27 mouse cellular contexts compared by ENCODE assay signal in the genomic region with DNA sequence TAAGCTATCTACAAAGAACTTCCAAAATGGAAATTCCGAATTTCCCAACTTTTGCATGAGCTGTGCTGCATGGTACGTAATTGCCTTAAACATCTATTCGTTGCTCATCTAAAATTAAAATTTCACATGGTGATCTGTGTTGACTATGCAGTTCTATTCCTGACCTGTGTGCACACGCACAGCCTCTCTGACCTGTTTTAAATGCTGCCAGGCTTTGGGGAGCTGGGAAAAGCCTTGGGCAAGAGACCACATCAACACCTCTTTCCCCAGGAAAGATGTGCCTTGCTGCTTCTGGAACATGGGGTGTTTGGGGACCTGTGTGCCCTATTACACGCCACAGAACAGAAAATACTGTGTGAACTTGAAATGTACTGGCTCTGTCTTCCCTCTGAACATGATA. TPM values are rescaled to one million over a fixed set of nuclear protein-coding genes. Genes with fewer than 3 reads are reported as not detected.
"Had no signal": no experiment of that assay in that cellular context is flagged by ENCODE, and none has a peak within 500 bp of the region (broad histone marks: within the 10 kb centered on the region; RNA-seq: fewer than 3 reads in every experiment).

No protein-coding gene starts in this region.

- ATAC-seq: forebrain, postnatal 0 days; hindbrain, postnatal 0 days; intestine, embryonic 16.5 days; liver, embryonic 12.5 days had no signal

- H3K9me3 ChIP-seq: heart, embryonic 10.5 days; heart, embryonic 13.5 days; heart, embryonic 15.5 days; hindbrain, embryonic 13.5 days; hindbrain, embryonic 15.5 days; kidney, embryonic 15.5 days; limb, embryonic 13.5 days; limb, embryonic 15.5 days; liver, embryonic 12.5 days had no signal

- H3K4me3 ChIP-seq: heart, embryonic 10.5 days; heart, embryonic 13.5 days; heart, embryonic 15.5 days; hindbrain, embryonic 13.5 days; hindbrain, embryonic 15.5 days; kidney, embryonic 15.5 days; limb, embryonic 13.5 days; limb, embryonic 15.5 days; liver, embryonic 12.5 days had no signal

- H3K27ac ChIP-seq: heart, embryonic 10.5 days; heart, embryonic 13.5 days; heart, embryonic 15.5 days; hindbrain, embryonic 13.5 days; hindbrain, embryonic 15.5 days; hindbrain, postnatal 0 days; kidney, embryonic 15.5 days; kidney, postnatal 0 days; limb, embryonic 13.5 days; limb, embryonic 15.5 days; liver, embryonic 12.5 days; liver, embryonic 14.5 days had no signal

- H3K27me3 ChIP-seq: heart, embryonic 13.5 days; heart, embryonic 15.5 days; hindbrain, embryonic 13.5 days; hindbrain, embryonic 15.5 days; kidney, embryonic 15.5 days; limb, embryonic 13.5 days; limb, embryonic 15.5 days; liver, embryonic 12.5 days had no signal

- DNase-seq: forebrain, postnatal 0 days; gastrocnemius, postnatal 36 days; heart, adult 18-20 months; heart, postnatal 10 days; heart, postnatal 36 days; kidney, adult 11 months; kidney, adult 2 months; kidney, adult 9 months; kidney, postnatal 14 days; kidney, postnatal 36 days; layer of hippocampus, adult 9-11 months; layer of hippocampus, postnatal 36 days; left cerebral cortex, postnatal 4 days had no signal

- H3K9ac ChIP-seq: forebrain, postnatal 0 days; heart, embryonic 13.5 days; heart, embryonic 15.5 days; hindbrain, embryonic 13.5 days; hindbrain, embryonic 15.5 days; kidney, embryonic 15.5 days; limb, embryonic 13.5 days; limb, embryonic 15.5 days; liver, embryonic 12.5 days; liver, embryonic 14.5 days had no signal

- H3K4me2 ChIP-seq: heart, embryonic 13.5 days; heart, embryonic 15.5 days; hindbrain, embryonic 13.5 days; hindbrain, embryonic 15.5 days; kidney, embryonic 15.5 days; limb, embryonic 13.5 days; limb, embryonic 15.5 days; liver, embryonic 12.5 days had no signal

- H3K36me3 ChIP-seq: hindbrain, embryonic 13.5 days; hindbrain, embryonic 15.5 days; kidney, embryonic 15.5 days; limb, embryonic 13.5 days; limb, embryonic 15.5 days; liver, embryonic 12.5 days had no signal

- H3K4me1 ChIP-seq: hindbrain, embryonic 13.5 days; limb, embryonic 13.5 days; limb, embryonic 15.5 days; liver, embryonic 12.5 days had no signal

RNA-seq across cellular contexts. Expression of gene Cap2, which starts 25.7 kb away (rescaled TPM):
- polyA plus RNA-seq: liver, adult 2 months had no signal
